Mouse (Mus musculus): ENCODE results near the gene Fam243. TPM values are rescaled to one million over a fixed set of nuclear protein-coding genes. Genes with fewer than 3 reads are reported as not detected.
A peak's percentile ranks its signal among the peaks of the same experiment; 100 is the strongest.

The Fam243 gene
- polyA plus RNA-seq, 1 experiment = not detected

DNA sequence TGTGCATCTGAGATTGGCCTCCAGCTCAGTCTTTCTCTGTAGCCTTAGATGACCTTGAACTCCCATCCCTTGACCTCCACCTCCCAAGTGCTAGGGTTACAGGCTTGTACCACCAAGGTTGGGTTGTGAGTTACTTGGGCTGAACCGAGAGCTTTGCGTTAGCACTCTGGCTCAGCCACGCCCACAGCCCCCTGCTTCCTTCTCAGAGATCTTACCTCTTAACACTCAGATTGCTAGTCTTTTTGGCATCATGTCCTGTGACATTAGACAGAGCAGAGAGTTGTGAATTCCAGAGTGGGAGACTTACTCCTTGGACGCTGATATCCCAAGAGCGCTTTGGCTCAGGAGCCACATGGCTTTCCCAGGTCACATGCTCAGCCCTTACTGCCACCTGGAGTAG lies 18.7 kb downstream of the Fam243 start:
- Histone ChIP-seq H3K27ac (ENCODE audit: insufficient read depth, low read length) (no peak overlapping the region), H3K4me1 (ENCODE audit: control insufficient read depth, insufficient read depth, low read length) (peaks cover 5% of the 10 kb centered on the region), H3K4me3 (ENCODE audit: insufficient read depth, low read length) (peak overlapping the region; percentile 72; the same call in 1 of the 2 replicates)
- TF ChIP-seq POLR2A (IDR thresholded peaks at IDR 0.05; ENCODE audit: extremely low read depth, insufficient read depth, low read length) = no peak
- TF ChIP-seq CTCF (IDR thresholded peaks at IDR 0.05; ENCODE audit: extremely low read depth, insufficient read depth, low read length) = no peak

DNA sequence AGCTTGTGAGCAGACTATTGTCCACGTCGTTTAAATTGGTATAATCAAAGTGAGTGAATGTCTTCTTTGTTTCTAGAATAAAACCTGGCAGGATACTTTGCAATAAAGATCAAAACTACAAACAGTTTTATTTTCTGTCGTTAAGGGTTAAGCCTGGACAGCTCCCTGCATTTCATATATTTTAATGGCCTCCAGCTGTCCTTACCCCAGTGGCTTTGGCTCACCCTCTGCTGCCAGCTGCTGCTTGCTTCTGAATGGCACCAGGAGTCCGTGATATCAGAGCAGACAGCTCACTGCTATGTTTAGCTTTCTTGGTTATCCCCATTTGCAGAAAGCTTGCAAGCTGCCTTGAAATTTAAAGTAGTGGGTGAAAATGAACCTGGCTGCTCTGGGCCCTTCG lies 19.3 kb downstream of the Fam243 start:
- Histone ChIP-seq H3K4me3 (ENCODE audit: insufficient read depth, low read length) (peak overlapping the region; percentile 72), H3K4me1 (ENCODE audit: control insufficient read depth, insufficient read depth, low read length) (peaks cover 5% of the 10 kb centered on the region), H3K27ac (ENCODE audit: insufficient read depth, low read length) (no peak overlapping the region)
- TF ChIP-seq POLR2A (IDR thresholded peaks at IDR 0.05; ENCODE audit: extremely low read depth, insufficient read depth, low read length) = peak; percentile 44; the same call in 1 of the 2 replicates
- no peak for TF ChIP-seq CTCF (IDR thresholded peaks at IDR 0.05; ENCODE audit: extremely low read depth, insufficient read depth, low read length)

DNA sequence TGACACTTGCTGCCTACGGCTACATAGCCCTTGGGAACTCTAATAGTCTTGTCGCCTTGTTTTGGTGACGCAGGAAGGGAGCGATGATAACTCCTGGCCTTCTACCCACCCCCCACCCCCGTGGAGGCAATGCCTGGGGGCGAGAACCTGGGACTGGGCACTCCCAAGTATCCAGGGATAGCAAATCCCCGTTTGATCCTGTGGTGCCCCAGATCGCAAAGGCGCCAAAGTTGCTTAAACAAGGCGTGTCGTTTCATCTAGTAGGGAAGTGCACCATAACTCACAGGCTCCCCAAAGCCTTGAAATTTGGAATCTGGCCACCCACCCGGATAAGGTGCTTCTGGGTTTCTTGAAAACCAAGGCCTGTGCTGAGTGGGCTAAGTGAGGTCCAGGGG lies 19.8 kb downstream of the Fam243 start:
- Histone ChIP-seq H3K27ac (ENCODE audit: insufficient read depth, low read length) (no peak overlapping the region), H3K4me1 (ENCODE audit: control insufficient read depth, insufficient read depth, low read length) (peaks cover 5% of the 10 kb centered on the region), H3K4me3 (ENCODE audit: insufficient read depth, low read length) (peak overlapping the region; percentile 72)
- no peak for TF ChIP-seq CTCF (IDR thresholded peaks at IDR 0.05; ENCODE audit: extremely low read depth, insufficient read depth, low read length)

DNA sequence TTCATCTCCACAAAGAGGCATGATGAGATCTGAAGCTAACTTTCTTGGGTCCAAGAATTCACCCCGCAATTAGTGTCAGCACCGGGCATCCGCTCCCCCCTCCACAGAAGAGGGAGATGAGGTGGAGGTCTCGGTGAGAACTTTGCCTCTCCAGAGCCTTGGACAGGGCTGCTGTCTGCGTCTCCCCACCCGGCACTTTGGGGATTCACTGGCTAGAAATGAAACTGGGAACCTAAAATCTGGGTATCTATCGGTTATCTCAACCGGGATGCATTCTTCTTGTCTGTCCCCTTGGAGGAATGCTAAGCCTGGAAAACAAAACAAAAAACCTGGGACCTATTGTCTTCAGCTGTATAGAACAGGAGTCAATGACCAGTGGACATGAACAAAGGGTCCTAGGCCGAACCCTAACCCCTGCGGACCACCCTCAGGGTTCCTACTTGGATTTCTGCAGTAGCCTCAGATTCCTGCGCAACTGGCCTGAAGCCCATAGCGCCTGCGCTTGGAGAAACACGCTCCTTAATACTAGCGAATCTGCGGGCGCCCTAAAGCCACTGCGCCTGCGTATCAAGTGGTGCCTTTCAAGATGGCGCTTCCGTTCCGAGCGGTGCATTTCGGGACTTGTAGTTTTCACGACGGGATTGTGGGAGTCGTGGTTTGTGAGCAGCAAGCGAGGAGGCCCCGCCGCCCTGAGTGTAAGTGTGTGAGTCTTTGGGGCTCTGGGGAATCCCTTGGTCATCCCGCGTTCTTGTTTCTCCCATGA lies 20.4 kb downstream of the Fam243 start, which contains the start of gene Smim11:
Gene Smim11 (plus strand): TSS at position 638 of the 763 bp plus-strand sequence.
- H3K4me3 ChIP-seq (ENCODE audit: insufficient read depth, low read length) = peak within 1 kb of the TSS; percentile 72
- H3K4me1 ChIP-seq (ENCODE audit: control insufficient read depth, insufficient read depth, low read length) = peaks cover 5% of the 10 kb centered on the region
- peak within 1 kb of the TSS; percentile 17; the same call in 1 of the 2 replicates for H3K27ac ChIP-seq (ENCODE audit: insufficient read depth, low read length)
- TF ChIP-seq CTCF (IDR thresholded peaks at IDR 0.05; ENCODE audit: extremely low read depth, insufficient read depth, low read length) (no peak), POLR2A (IDR thresholded peaks at IDR 0.05; ENCODE audit: extremely low read depth, insufficient read depth, low read length) (peak; percentile 92)

DNA sequence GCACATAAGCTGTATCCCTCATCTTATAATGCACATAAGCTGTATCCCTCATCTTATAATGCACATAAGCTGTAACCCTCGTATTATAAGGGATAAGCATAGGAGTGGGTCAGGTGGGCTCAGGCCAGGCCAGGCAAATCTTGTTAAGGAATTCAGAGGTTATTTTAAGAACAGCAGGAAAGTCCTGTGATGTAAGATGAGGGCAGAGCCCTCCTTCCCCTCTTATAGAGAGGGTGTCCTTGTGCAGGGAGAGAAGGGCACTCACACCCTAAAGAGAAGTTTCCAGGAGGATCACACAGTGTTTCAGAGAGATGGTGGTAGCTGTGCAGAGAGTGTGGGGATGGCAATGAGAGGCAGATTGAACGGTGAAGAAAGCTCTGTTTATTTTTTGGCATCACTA lies 25.9 kb downstream of the Fam243 start:
- H3K4me3 ChIP-seq (ENCODE audit: insufficient read depth, low read length) = no peak overlapping the region
- TF ChIP-seq CTCF (IDR thresholded peaks at IDR 0.05; ENCODE audit: extremely low read depth, insufficient read depth, low read length) (no peak), POLR2A (IDR thresholded peaks at IDR 0.05; ENCODE audit: extremely low read depth, insufficient read depth, low read length) (no peak)
- H3K4me1 ChIP-seq (ENCODE audit: control insufficient read depth, insufficient read depth, low read length) = no peaks in the 10 kb centered on the region
- no peak overlapping the region for H3K27ac ChIP-seq (ENCODE audit: insufficient read depth, low read length)

DNA sequence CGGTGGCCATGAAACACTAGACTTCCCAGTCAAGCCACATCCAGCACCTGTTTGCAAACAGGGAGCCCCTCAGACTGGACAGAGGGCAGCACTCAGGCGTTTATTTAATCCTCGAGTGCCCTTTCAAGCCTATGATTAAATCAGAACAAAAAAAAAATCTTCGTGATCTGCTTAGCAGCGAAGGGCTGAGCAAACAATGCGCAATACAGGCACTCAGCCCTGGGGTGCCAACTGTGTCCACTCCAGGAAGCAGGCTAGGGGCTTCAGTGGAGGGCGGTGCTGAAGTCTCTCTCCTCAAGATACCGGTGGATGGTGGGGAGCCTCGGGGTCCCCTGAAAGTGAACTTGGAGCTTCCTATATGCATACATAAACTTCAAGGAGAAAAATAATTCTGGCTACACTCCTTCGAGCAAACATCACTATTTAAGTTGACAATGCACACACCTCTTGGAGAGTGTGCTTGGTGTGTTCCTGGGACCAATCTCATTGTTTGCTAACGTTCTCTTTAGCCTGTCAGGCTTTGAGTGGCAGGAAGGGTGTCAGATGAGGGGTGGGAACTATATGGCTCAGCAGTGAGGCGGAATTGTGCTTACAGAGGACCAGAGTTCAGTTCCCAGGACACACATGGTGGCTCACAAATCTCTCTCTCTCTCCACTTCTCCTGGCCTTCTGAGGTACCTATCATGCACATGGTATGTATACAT lies 26.8 kb downstream of the Fam243 start:
- Histone ChIP-seq H3K4me3 (ENCODE audit: insufficient read depth, low read length) (no peak overlapping the region), H3K27ac (ENCODE audit: insufficient read depth, low read length) (no peak overlapping the region), H3K4me1 (ENCODE audit: control insufficient read depth, insufficient read depth, low read length) (no peaks in the 10 kb centered on the region)
- TF ChIP-seq CTCF (IDR thresholded peaks at IDR 0.05; ENCODE audit: extremely low read depth, insufficient read depth, low read length) (no peak), POLR2A (IDR thresholded peaks at IDR 0.05; ENCODE audit: extremely low read depth, insufficient read depth, low read length) (no peak)

DNA sequence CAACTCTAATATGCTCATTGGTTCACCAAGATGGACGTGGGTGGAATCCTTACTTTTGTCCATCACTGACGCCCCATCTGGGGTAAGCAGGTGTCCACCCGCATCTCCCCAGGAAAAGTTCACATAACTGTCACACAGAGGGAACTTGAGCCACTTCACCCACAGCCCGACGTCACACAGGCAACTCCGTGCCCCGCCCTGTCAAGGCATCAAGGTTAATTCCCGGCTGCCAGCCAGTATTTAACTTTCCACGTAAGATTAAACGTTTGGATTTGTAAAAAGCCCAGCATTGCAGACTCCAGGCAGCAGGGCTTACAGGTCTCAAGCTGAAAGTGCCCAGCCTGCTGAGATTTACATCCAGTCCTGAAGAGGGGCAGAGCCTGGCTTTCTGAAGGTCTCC lies 29.1 kb downstream of the Fam243 start, which contains the start of gene Kcne2:
Gene Kcne2 (plus strand): TSS at position 289 of the 400 bp plus-strand sequence.
- TF ChIP-seq POLR2A (IDR thresholded peaks at IDR 0.05; ENCODE audit: extremely low read depth, insufficient read depth, low read length) = no peak
- no peak for TF ChIP-seq CTCF (IDR thresholded peaks at IDR 0.05; ENCODE audit: extremely low read depth, insufficient read depth, low read length)

DNA sequence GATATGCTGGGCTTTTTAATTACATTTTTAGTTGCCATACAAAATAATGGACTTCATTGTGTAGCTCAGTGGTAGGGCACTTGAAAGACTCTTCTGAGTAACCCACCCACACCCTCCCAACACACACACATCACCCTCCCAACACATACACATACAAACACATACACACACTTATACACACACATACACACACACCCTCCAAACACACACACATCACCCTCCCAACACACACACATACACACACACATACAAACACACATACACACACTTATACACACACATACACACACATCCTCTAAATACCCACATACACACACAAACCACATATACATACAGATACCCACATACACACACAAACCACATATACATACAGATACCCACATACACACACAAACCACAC lies 31.2 kb downstream of the Fam243 start:
- H3K4me3 ChIP-seq (ENCODE audit: insufficient read depth, low read length) = no peak overlapping the region
- H3K27ac ChIP-seq (ENCODE audit: insufficient read depth, low read length) = no peak overlapping the region
- TF ChIP-seq POLR2A (IDR thresholded peaks at IDR 0.05; ENCODE audit: extremely low read depth, insufficient read depth, low read length) = no peak
- TF ChIP-seq CTCF (IDR thresholded peaks at IDR 0.05; ENCODE audit: extremely low read depth, insufficient read depth, low read length) = no peak
- H3K4me1 ChIP-seq (ENCODE audit: control insufficient read depth, insufficient read depth, low read length) = no peaks in the 10 kb centered on the region

More for the DNA sequence above, 29.1 kb downstream of the Fam243 start, which contains the start of gene Kcne2:
- Histone ChIP-seq H3K27ac (ENCODE audit: insufficient read depth, low read length) (no peak within 1 kb of the TSS), H3K4me3 (ENCODE audit: insufficient read depth, low read length) (no peak within 1 kb of the TSS), H3K4me1 (ENCODE audit: control insufficient read depth, insufficient read depth, low read length) (no peaks in the 10 kb centered on the region)

DNA sequence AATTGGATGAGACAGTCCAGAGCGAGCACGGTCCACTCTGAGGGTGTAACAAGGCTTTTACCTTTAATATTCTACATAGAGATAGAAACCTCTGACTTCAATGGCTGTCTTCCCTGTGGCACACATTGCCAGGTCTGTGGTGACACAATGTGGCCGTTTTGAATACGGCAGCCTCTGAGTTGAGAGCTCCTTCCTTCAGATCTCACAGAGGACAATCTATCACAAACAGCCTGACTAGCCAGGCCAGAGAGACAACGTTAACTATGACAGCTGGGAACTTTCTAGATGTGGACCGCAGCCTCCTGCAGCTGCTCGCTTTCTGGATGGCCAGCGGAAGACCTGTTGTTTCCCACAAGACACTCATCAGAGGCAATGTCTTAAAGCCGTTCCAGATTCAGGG lies 32.5 kb downstream of the Fam243 start:
- no peak for TF ChIP-seq POLR2A (IDR thresholded peaks at IDR 0.05; ENCODE audit: extremely low read depth, insufficient read depth, low read length)
- TF ChIP-seq CTCF (IDR thresholded peaks at IDR 0.05; ENCODE audit: extremely low read depth, insufficient read depth, low read length) = peak; percentile 64
- H3K4me1 ChIP-seq (ENCODE audit: control insufficient read depth, insufficient read depth, low read length) = no peaks in the 10 kb centered on the region
- no peak overlapping the region for H3K4me3 ChIP-seq (ENCODE audit: insufficient read depth, low read length)
- no peak overlapping the region for H3K27ac ChIP-seq (ENCODE audit: insufficient read depth, low read length)

Data from cortical plate, adult 2 months (tissue).